Mouse (Mus musculus) cerebellum, postnatal 10 days (tissue): ENCODE data around the gene Lipi.

Experiments used
- DNase-seq, 2 experiments: peaks; one replicate each; pipeline ENCODE4 v3.0.0; 2021; ENCODE audit warnings: mixed read lengths in 2 of 2

Lipi gene

GRCm38 (mm10) chr16:75585961-75586360 lies at the start of gene Lipi:
TSS of gene Lipi (minus strand) at chr16:75586061.
- DNase-seq = no peak

- no peak for DNase-seq
Measured at GRCm38 (mm10) chr16:75627862-75628261, 42.0 kb upstream of the Lipi start.

GRCm38 (mm10) chr16:75617651-75618349 lies 31.9 kb upstream of the Lipi start:
- DNase-seq = peak; percentile 60 to 65

- no peak for DNase-seq
Measured at GRCm38 (mm10) chr16:75612561-75612960, 26.7 kb upstream of the Lipi start.

GRCm38 (mm10) chr16:75606415-75606814 lies 20.6 kb upstream of the Lipi start:
- DNase-seq = no peak

- no peak for DNase-seq
Measured at GRCm38 (mm10) chr16:75593501-75594183, 7.8 kb upstream of the Lipi start.

GRCm38 (mm10) chr16:75592671-75593500 lies 7.0 kb upstream of the Lipi start, which contains the start of gene Rbm11:
TSS of gene Rbm11 (plus strand) at chr16:75592844.
- peak; percentile 95 for DNase-seq

- no peak for DNase-seq
Measured at GRCm38 (mm10) chr16:75586466-75586865, 605 bp upstream of the Lipi start.

- DNase-seq = no peak
Measured at GRCm38 (mm10) chr16:75582279-75582678, 3.6 kb downstream of the Lipi start.

GRCm38 (mm10) chr16:75562910-75563309 lies 23.0 kb downstream of the Lipi start:
- DNase-seq = no peak

GRCm38 (mm10) chr16:75545310-75545709 lies 40.6 kb downstream of the Lipi start:
- DNase-seq = no peak

- DNase-seq = peak in 1 of 2 experiments; percentile 2
Measured at GRCm38 (mm10) chr16:75537784-75538565, 47.9 kb downstream of the Lipi start.

GRCm38 (mm10) chr16:75531705-75532104 lies 54.2 kb downstream of the Lipi start:
- DNase-seq = peak in 1 of 2 experiments; percentile 10

- no peak for DNase-seq
Measured at GRCm38 (mm10) chr16:75496568-75496967, 89.3 kb downstream of the Lipi start.
